Mouse (Mus musculus): Measurements from ENCODE around the gene Prpf4b. TPM values are rescaled to one million over a fixed set of nuclear protein-coding genes. Genes with fewer than 3 reads are reported as not detected.
A peak's percentile ranks its signal among the peaks of the same experiment; 100 is the strongest.
"Not testable (repeated sequence)": the region's sequence is repeated elsewhere in the genome, so short reads cannot be mapped to it uniquely, and the experiment has no call there.

The Prpf4b gene
- polyA plus RNA-seq, 1 experiment from 2014 or later: 55.1 TPM

- H3K9me3 ChIP-seq; DNase-seq (ENCODE audit: low spot score); H3K36me3 ChIP-seq; H3K27me3 ChIP-seq (ENCODE audit: insufficient read depth, poor library complexity, severe bottlenecking): not testable (repeated sequence)
- peak overlapping the region; percentile 97 for H3K4me3 ChIP-seq
- peak overlapping the region; percentile 98 for H3K27ac ChIP-seq
- 17% methylated on average over 13 of the region's 13 CpGs for WGBS
- H3K4me1 ChIP-seq: peaks cover 19% of the 10 kb centered on the region; the same call in 1 of the 2 replicates
Observed at GRCm38 (mm10) chr13:34874736-34875135, 366 bp upstream of the Prpf4b start.

GRCm38 (mm10) chr13:34875741-34876445 is 791 bp downstream of the Prpf4b start:
- Histone ChIP-seq H3K27me3 (ENCODE audit: insufficient read depth, poor library complexity, severe bottlenecking) (no peaks in the 10 kb centered on the region), H3K4me3 (peak overlapping the region; percentile 97), H3K9me3 (no peaks in the 10 kb centered on the region), H3K27ac (peak overlapping the region; percentile 98), H3K36me3 (0 out of 2 replicates have a peak, but pooled peaks cover 5% of the 10 kb centered on the region), H3K4me1 (peaks cover 19% of the 10 kb centered on the region; the same call in 1 of the 2 replicates)
- WGBS: under 1% methylated on average over 50 of the region's 50 CpGs
- DNase-seq (ENCODE audit: low spot score): peak; percentile 86

GRCm38 (mm10) chr13:34876481-34876880 is 1.4 kb downstream of the Prpf4b start:
- H3K36me3 ChIP-seq: peaks cover 8% of the 10 kb centered on the region; the same call in 1 of the 2 replicates
- peak overlapping the region; percentile 97 for H3K4me3 ChIP-seq
- H3K4me1 ChIP-seq: peaks cover 19% of the 10 kb centered on the region; the same call in 1 of the 2 replicates
- peak overlapping the region; percentile 98; the same call in 1 of the 2 replicates for H3K27ac ChIP-seq
- no peaks in the 10 kb centered on the region for H3K27me3 ChIP-seq (ENCODE audit: insufficient read depth, poor library complexity, severe bottlenecking)
- no peaks in the 10 kb centered on the region for H3K9me3 ChIP-seq
- DNase-seq (ENCODE audit: low spot score): no peak
- 3% methylated on average over 3 of the region's 3 CpGs for WGBS

GRCm38 (mm10) chr13:34892871-34893270 is 17.8 kb downstream of the Prpf4b start:
- H3K36me3 ChIP-seq: peaks cover 99% of the 10 kb centered on the region
- WGBS: 91% methylated on average over 1 of the region's 1 CpGs
- H3K27me3 ChIP-seq (ENCODE audit: insufficient read depth, poor library complexity, severe bottlenecking): no peaks in the 10 kb centered on the region
- DNase-seq (ENCODE audit: low spot score): no peak
- no peak overlapping the region for H3K4me3 ChIP-seq
- H3K27ac ChIP-seq: no peak overlapping the region
- no peaks in the 10 kb centered on the region for H3K9me3 ChIP-seq
- H3K4me1 ChIP-seq: no peaks in the 10 kb centered on the region

- Histone ChIP-seq H3K9me3 (no peaks in the 10 kb centered on the region), H3K4me1 (peaks cover 8% of the 10 kb centered on the region; the same call in 1 of the 2 replicates), H3K27ac (no peak overlapping the region), H3K4me3 (no peak overlapping the region), H3K27me3 (ENCODE audit: insufficient read depth, poor library complexity, severe bottlenecking) (no peaks in the 10 kb centered on the region), H3K36me3 (no peaks in the 10 kb centered on the region)
- no peak for DNase-seq (ENCODE audit: low spot score)
- WGBS: 83% methylated on average over 9 of the region's 9 CpGs
Observed at GRCm38 (mm10) chr13:34914614-34915013, 39.5 kb downstream of the Prpf4b start.

GRCm38 (mm10) chr13:34916520-34917167 is 41.5 kb downstream of the Prpf4b start:
- Histone ChIP-seq H3K27me3 (ENCODE audit: insufficient read depth, poor library complexity, severe bottlenecking) (no peaks in the 10 kb centered on the region), H3K4me1 (peaks cover 8% of the 10 kb centered on the region; the same call in 1 of the 2 replicates), H3K27ac (peak overlapping the region; percentile 75), H3K9me3 (no peaks in the 10 kb centered on the region), H3K36me3 (no peaks in the 10 kb centered on the region), H3K4me3 (peak overlapping the region; percentile 55)
- 29% methylated on average over 37 of the region's 37 CpGs for WGBS
- peak; percentile 79 for DNase-seq (ENCODE audit: low spot score)

GRCm38 (mm10) chr13:34924210-34924609 is 49.1 kb downstream of the Prpf4b start, which contains the start of the genes Fam217a and 4933417A18Rik:
Fam217a (minus strand) TSS chr13:34924310.
4933417A18Rik (plus strand) TSS chr13:34924409.
- no peaks in the 10 kb centered on the region for H3K4me1 ChIP-seq
- H3K27me3 ChIP-seq (ENCODE audit: insufficient read depth, poor library complexity, severe bottlenecking): no peaks in the 10 kb centered on the region
- no peaks in the 10 kb centered on the region for H3K9me3 ChIP-seq
- DNase-seq (ENCODE audit: low spot score): no peak
- H3K4me3 ChIP-seq: no peak within 1 kb of the TSS
- H3K36me3 ChIP-seq: no peaks in the 10 kb centered on the region
- H3K27ac ChIP-seq: no peak within 1 kb of the TSS
- 74% methylated on average over 4 of the region's 4 CpGs for WGBS

- no peaks in the 10 kb centered on the region for H3K4me1 ChIP-seq
- peaks cover 2% of the 10 kb centered on the region; the same call in 1 of the 2 replicates for H3K27me3 ChIP-seq (ENCODE audit: insufficient read depth, poor library complexity, severe bottlenecking)
- no peaks in the 10 kb centered on the region for H3K9me3 ChIP-seq
- no peak for DNase-seq (ENCODE audit: low spot score)
- 77% methylated on average over 10 of the region's 10 CpGs for WGBS
- no peaks in the 10 kb centered on the region for H3K36me3 ChIP-seq
- H3K27ac ChIP-seq: no peak overlapping the region
- H3K4me3 ChIP-seq: no peak overlapping the region
Observed at GRCm38 (mm10) chr13:34934931-34935644, 60.0 kb downstream of the Prpf4b start.

GRCm38 (mm10) chr13:34942370-34942769 is 67.3 kb downstream of the Prpf4b start:
- no peak for DNase-seq (ENCODE audit: low spot score)
- Histone ChIP-seq H3K27me3 (ENCODE audit: insufficient read depth, poor library complexity, severe bottlenecking) (peaks cover 31% of the 10 kb centered on the region; the same call in 1 of the 2 replicates), H3K27ac (no peak overlapping the region), H3K36me3 (no peaks in the 10 kb centered on the region), H3K4me3 (no peak overlapping the region), H3K9me3 (no peaks in the 10 kb centered on the region), H3K4me1 (no peaks in the 10 kb centered on the region)

GRCm38 (mm10) chr13:34951437-34951836 is 76.3 kb downstream of the Prpf4b start:
- DNase-seq (ENCODE audit: low spot score); H3K4me3 ChIP-seq; H3K27ac ChIP-seq; H3K9me3 ChIP-seq; H3K36me3 ChIP-seq; H3K4me1 ChIP-seq: not testable (repeated sequence)
- peaks cover 23% of the 10 kb centered on the region for H3K27me3 ChIP-seq (ENCODE audit: insufficient read depth, poor library complexity, severe bottlenecking)
- 70% methylated on average over 2 of the region's 2 CpGs for WGBS
